Mouse (Mus musculus): ENCODE data around the gene S1pr1. TPM values are rescaled to one million over a fixed set of nuclear protein-coding genes. Genes with fewer than 3 reads are reported as not detected.

Gene S1pr1
- polyA plus RNA-seq, 1 experiment from 2014 or later: 12.1 TPM

DNA sequence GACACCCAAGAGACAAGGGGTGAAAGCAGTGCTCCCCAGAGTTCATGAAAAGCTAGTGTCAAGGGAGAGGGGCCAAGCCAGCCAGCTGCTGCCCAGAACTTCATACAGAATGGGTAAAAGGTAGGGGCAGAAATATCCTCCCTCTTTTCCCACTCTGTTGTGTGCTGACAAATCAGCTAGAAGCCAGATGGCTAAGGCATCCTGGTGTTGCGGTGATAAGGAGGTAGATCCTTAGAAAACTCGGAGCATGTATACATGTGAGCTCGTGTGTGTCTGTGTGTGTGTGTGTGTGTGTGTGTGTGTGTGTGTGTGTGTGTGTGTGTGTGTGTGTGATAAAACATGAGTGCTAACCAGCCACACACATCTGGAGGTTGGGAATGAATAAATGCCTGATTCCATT lies 20.7 kb upstream of the S1pr1 start:
- H3K9me3 ChIP-seq (replicated peaks): no peaks in the 10 kb centered on the region
- H3K4me3 ChIP-seq: no peak overlapping the region
- 81% methylated on average over 3 of the region's 3 CpGs for WGBS
- H3K36me3 ChIP-seq: no peaks in the 10 kb centered on the region
- H3K27me3 ChIP-seq (ENCODE audit: low read depth, poor library complexity, severe bottlenecking): no peaks in the 10 kb centered on the region
- H3K27ac ChIP-seq: no peak overlapping the region
- H3K4me1 ChIP-seq: peaks cover 5% of the 10 kb centered on the region; the same call in 1 of the 2 replicates
- no peak for DNase-seq (ENCODE audit: low spot score)

DNA sequence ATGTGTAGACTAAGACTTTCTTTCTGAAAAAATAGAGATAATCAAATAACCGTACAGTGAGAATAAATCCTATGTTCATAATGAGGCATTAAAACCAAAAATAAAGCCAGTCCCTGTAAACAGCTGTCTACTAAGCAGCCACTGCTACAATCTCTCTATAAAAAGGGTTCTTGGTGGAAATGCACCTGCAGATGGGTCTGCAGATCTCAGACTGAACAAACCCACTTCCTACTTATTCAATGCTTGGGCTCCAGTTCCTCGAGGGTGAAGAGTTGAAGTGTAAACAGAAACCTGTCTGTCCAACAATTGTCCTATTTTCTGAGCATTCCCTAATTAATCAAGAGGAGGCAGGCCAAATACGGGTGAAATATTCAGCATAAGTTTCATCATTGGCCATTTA lies 20.0 kb upstream of the S1pr1 start:
- Histone ChIP-seq H3K27me3 (ENCODE audit: low read depth, poor library complexity, severe bottlenecking) (no peaks in the 10 kb centered on the region), H3K9me3 (replicated peaks) (no peaks in the 10 kb centered on the region), H3K4me1 (peaks cover 5% of the 10 kb centered on the region; the same call in 1 of the 2 replicates), H3K27ac (no peak overlapping the region), H3K36me3 (no peaks in the 10 kb centered on the region), H3K4me3 (no peak overlapping the region)
- DNase-seq (ENCODE audit: low spot score): no peak
- WGBS: 88% methylated on average over 3 of the region's 3 CpGs

DNA sequence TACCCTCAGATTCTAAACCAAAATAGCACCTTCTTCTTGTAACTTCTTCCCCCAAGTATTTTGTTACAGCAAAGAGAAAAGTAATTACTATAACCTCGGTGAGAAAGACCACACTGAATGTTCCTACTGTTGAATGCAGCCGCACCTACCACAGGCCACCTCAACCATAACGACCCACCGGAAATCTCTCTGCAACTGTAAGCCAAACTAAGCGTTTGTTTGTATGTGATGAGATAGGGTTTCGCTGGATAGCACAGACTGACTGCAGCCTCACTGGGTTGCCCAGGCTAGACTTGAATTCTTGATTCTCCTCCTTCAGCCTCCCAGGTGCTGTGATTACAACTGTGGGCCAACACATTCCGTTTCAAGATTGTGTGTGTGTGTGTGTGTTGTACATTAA lies 15.5 kb upstream of the S1pr1 start:
- no peaks in the 10 kb centered on the region for H3K9me3 ChIP-seq (replicated peaks)
- no peaks in the 10 kb centered on the region for H3K36me3 ChIP-seq
- no peaks in the 10 kb centered on the region for H3K27me3 ChIP-seq (ENCODE audit: low read depth, poor library complexity, severe bottlenecking)
- no peak overlapping the region for H3K4me3 ChIP-seq
- WGBS: 93% methylated on average over 7 of the region's 7 CpGs
- DNase-seq (ENCODE audit: low spot score): no peak
- H3K4me1 ChIP-seq: no peaks in the 10 kb centered on the region
- H3K27ac ChIP-seq: no peak overlapping the region

DNA sequence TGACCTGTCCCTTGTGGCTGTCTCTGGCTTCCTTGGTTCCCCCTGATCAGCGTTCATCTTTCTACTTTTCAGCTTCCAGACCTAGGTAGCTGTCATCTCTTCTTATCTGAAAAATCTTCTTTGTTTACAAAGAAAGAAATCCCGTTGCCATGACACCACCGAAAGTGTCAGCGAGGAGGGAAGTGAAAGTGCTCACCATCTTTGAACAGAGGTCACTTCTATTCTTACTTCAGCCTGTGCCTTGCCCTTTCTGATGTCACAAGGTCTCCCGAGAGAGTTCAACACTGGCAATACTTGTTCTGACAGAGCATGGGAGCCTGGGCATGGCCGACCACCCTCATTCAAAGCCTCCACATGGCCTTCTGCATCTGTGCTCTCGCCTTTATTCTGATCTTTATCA lies 14.3 kb upstream of the S1pr1 start:
- H3K27me3 ChIP-seq (ENCODE audit: low read depth, poor library complexity, severe bottlenecking): no peaks in the 10 kb centered on the region
- no peaks in the 10 kb centered on the region for H3K9me3 ChIP-seq (replicated peaks)
- no peaks in the 10 kb centered on the region for H3K36me3 ChIP-seq
- 76% methylated on average over 7 of the region's 7 CpGs for WGBS
- H3K27ac ChIP-seq: no peak overlapping the region
- H3K4me1 ChIP-seq: no peaks in the 10 kb centered on the region
- H3K4me3 ChIP-seq: no peak overlapping the region
- DNase-seq (ENCODE audit: low spot score): no peak

DNA sequence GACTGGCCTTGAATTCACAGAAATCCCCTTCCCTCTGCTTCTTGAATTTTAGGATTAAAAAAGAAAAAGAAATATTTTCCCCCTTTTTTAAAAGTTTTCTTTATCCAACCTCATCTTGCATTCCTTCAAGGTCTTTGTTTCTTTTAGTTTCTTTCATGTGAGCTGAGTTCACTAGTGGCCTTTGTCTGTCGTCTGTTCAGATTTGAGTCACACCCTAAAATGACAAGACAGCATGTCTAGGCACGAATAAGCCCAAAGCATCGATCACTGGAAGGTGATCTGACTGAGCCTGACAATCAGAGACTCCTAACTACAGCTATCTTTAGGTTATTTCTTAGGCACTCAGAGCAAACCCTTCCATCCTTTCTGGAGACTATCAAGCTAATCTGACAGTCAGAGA lies 13.3 kb upstream of the S1pr1 start:
- H3K36me3 ChIP-seq: no peaks in the 10 kb centered on the region
- DNase-seq (ENCODE audit: low spot score): no peak
- 74% methylated on average over 3 of the region's 3 CpGs for WGBS
- no peak overlapping the region for H3K27ac ChIP-seq
- no peaks in the 10 kb centered on the region for H3K27me3 ChIP-seq (ENCODE audit: low read depth, poor library complexity, severe bottlenecking)
- H3K4me3 ChIP-seq: no peak overlapping the region
- H3K9me3 ChIP-seq (replicated peaks): no peaks in the 10 kb centered on the region
- no peaks in the 10 kb centered on the region for H3K4me1 ChIP-seq

DNA sequence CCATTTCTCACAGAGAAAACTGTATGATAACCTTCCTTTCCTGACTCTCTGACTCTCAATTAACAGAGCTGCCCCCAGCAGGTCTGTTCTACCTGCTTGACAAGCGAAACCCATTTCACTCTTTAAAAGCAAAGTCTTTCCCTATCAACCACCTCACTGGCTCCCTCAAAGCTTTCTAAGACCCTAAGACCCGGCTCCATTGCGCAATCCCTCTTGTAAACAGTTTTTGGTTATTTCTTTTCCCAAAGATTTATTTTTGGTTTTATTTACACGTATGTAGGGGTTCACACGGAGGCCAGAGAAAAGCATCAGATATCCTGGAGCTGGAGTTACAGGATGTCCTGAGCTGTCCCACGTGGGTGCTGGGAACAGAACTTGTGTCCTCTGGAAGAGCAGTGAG lies 4.0 kb upstream of the S1pr1 start:
- DNase-seq (ENCODE audit: low spot score): no peak

DNA sequence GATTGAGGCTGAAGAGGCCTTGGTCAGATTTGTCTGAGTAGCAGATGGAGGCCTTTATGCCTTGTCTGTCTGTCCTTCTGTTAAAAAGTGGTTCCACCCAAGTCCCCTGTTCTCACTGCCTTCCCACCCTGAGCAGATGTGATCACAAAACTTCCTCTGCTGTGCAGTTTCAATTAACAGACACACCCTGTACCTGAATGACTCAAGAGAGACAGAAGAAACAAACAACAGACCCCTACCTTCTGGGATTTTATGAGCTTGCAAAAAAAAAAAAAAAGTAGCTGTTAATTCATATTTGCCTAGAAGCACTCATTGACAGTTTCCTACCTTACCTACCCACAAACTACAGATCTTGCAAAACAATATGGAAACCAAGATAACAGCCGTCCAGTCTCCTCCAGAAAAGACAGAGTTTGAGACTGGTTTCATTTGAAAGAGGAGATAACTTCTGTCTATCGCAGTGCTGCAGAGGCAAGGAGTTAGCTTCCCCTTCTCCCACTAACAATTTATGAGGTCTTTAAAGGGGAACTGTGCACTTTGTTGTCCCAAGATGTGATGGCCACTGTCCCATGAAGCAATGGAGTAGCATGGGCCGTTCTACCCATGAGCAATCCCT lies 1.1 kb upstream of the S1pr1 start:
- Histone ChIP-seq H3K4me1 (peaks cover 21% of the 10 kb centered on the region), H3K27me3 (ENCODE audit: low read depth, poor library complexity, severe bottlenecking) (0 out of 2 replicates have a peak, but pooled peaks cover 6% of the 10 kb centered on the region), H3K27ac (peak overlapping the region; percentile 94), H3K36me3 (peaks cover 11% of the 10 kb centered on the region; the same call in 1 of the 2 replicates), H3K4me3 (peak overlapping the region; percentile 69), H3K9me3 (replicated peaks) (no peaks in the 10 kb centered on the region)
- 86% methylated on average over 3 of the region's 3 CpGs for WGBS
- DNase-seq (ENCODE audit: low spot score): no peak

More for the DNA sequence above, 4.0 kb upstream of the S1pr1 start:
- H3K9me3 ChIP-seq (replicated peaks): no peaks in the 10 kb centered on the region
- H3K27ac ChIP-seq: no peak overlapping the region
- H3K4me1 ChIP-seq: peaks cover 10% of the 10 kb centered on the region
- 83% methylated on average over 6 of the region's 6 CpGs for WGBS
- no peaks in the 10 kb centered on the region for H3K27me3 ChIP-seq (ENCODE audit: low read depth, poor library complexity, severe bottlenecking)
- H3K36me3 ChIP-seq: no peaks in the 10 kb centered on the region
- no peak overlapping the region for H3K4me3 ChIP-seq

DNA sequence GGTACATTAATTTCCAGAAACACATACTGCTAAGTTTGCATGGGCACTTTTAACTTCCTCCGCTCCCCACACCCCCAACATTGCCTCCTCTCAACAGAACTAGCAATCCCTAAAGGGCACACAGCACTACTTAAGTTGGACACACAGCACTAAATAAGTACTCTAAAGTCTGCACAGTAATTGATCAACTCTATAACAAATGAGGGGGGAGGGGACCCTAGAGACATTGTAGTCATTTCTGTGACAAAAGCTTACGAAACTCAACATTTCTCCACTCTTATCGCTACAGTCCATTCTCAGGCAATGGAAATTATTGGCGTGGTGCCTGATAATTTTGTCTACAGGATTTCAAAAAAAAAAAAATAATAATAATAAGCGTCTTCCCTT lies 830 bp downstream of the S1pr1 start:
- peak; percentile 32 for DNase-seq (ENCODE audit: low spot score)
- Histone ChIP-seq H3K9me3 (replicated peaks) (no peaks in the 10 kb centered on the region), H3K4me1 (peaks cover 21% of the 10 kb centered on the region), H3K27me3 (ENCODE audit: low read depth, poor library complexity, severe bottlenecking) (0 out of 2 replicates have a peak, but pooled peaks cover 6% of the 10 kb centered on the region), H3K27ac (peak overlapping the region; percentile 94; the same call in 1 of the 2 replicates), H3K4me3 (peak overlapping the region; percentile 69), H3K36me3 (peaks cover 11% of the 10 kb centered on the region; the same call in 1 of the 2 replicates)
- 12% methylated on average over 5 of the region's 5 CpGs for WGBS

DNA sequence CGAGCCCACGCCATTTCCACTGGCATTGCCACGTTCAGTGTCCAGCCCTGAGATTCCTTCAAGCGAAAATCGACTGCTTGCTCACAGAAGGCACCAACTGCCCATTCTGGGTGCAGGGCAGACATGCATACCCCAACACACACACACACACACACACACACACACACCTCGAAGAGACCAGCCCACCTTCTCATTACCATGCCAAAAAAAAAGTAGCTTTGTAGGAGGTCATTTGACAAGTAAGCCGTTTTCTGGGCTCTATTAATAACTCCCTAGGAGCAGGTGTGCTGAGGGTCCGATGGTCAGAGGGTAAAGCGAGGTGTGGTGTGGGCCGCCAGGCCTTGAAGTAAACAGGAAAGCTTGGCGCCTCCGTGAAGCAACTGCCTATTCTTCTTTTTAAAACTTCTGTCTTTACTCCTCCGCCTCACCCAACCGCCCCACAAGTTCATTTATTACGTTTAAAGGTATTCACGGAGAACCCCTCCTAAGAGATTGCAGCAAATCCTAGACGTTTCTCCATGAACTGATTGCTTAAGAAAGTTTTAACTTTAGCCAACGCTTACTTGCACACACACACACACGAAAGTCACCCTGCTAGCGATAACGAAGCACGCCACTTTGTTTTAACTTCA lies 1.3 kb downstream of the S1pr1 start:
- Histone ChIP-seq H3K9me3 (replicated peaks) (no peaks in the 10 kb centered on the region), H3K27ac (peak overlapping the region; percentile 31; the same call in 1 of the 2 replicates), H3K36me3 (peaks cover 11% of the 10 kb centered on the region; the same call in 1 of the 2 replicates), H3K4me3 (peak overlapping the region; percentile 69), H3K27me3 (ENCODE audit: low read depth, poor library complexity, severe bottlenecking) (0 out of 2 replicates have a peak, but pooled peaks cover 6% of the 10 kb centered on the region), H3K4me1 (peaks cover 21% of the 10 kb centered on the region)
- DNase-seq (ENCODE audit: low spot score): peak; percentile 33
- WGBS: 19% methylated on average over 22 of the region's 22 CpGs

DNA sequence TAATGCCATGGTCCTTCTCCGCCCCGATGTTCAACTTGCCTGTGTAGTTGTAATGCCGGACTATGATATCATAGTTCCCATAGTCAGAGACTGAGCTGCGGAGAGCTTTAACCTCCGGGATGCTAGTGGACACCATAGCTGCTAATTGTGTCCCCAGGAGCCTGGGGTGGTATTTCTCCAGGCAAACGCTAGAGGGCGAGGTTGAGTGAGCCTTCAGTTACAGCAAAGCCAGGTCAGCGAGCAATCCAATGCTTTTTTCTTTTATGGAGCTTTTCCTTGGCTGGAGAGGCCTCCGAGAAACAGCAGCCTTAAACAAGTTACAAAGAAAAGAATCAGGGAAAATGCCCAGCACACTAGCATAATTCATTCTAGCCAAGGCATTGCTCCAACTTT lies 2.1 kb downstream of the S1pr1 start:
- Histone ChIP-seq H3K27ac (peak overlapping the region; percentile 31; the same call in 1 of the 2 replicates), H3K36me3 (peaks cover 11% of the 10 kb centered on the region; the same call in 1 of the 2 replicates), H3K27me3 (ENCODE audit: low read depth, poor library complexity, severe bottlenecking) (0 out of 2 replicates have a peak, but pooled peaks cover 6% of the 10 kb centered on the region), H3K4me1 (peaks cover 21% of the 10 kb centered on the region), H3K9me3 (replicated peaks) (no peaks in the 10 kb centered on the region), H3K4me3 (peak overlapping the region; percentile 69)
- peak; percentile 80 for DNase-seq (ENCODE audit: low spot score)
- WGBS: 13% methylated on average over 9 of the region's 9 CpGs

DNA sequence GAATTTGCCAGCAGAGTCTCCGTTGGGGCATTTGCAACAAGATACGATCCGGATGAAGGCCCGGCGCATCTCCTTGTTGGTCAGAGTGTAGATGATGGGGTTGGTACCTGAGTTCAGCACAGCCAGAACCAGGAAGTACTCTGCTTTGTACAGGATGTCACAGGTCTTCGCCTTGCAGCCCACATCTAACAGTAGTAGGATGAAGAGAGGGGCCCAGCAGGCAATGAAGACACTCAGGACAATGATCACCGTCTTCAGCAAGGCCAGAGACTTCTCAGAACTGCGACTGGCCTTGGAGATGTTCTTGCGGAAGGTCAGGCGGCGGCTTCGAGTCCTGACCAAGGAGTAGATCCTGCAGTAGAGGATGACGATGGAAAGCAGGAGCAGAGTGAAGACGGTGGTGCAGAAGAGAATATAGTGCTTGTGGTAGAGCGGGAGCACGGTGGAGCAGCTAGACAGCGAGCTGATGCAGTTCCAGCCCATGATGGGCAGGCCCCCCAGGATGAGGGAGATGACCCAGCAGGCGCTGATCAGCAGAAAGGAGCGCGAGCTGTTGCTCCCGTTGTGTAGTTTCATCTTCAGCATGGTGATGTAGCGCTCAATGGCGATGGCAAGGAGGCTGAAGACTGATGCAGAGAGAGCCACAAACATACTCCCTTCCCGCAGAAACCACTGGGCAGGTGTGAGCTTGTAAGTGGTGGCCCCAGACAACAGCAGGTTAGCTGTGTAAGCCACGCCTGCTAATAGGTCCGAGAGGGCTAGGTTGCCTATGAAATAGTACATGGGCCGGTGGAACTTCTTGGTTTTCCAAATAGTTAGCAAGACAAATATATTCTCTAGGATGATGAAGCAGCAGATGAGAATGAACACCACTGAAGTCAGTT lies 2.7 kb downstream of the S1pr1 start:
- H3K27me3 ChIP-seq (ENCODE audit: low read depth, poor library complexity, severe bottlenecking): 0 out of 2 replicates have a peak, but pooled peaks cover 6% of the 10 kb centered on the region
- peak overlapping the region; percentile 69; the same call in 1 of the 2 replicates for H3K4me3 ChIP-seq
- no peak for DNase-seq (ENCODE audit: low spot score)
- peaks cover 21% of the 10 kb centered on the region for H3K4me1 ChIP-seq
- peaks cover 11% of the 10 kb centered on the region; the same call in 1 of the 2 replicates for H3K36me3 ChIP-seq
- WGBS: 91% methylated on average over 27 of the region's 27 CpGs
- no peak overlapping the region for H3K27ac ChIP-seq
- no peaks in the 10 kb centered on the region for H3K9me3 ChIP-seq (replicated peaks)

DNA sequence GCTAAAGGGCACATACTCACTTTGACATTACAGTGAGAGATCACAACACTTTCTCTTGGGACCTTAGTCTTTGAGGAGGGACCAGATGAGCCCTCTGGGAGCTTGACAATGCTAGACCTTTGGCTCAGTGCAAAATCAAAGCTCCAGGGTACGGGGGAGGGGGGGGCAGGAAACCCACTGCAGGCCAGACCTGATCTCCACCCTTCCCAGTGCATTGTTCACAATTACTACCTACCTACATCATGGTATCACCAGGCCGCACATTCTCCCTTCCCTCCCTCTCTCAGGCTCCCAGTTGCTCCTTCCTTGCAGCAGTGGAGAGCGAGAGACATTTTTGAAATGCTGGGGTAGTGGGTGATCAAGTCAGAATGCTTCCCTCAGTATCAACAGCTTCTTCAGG lies 3.5 kb downstream of the S1pr1 start:
- DNase-seq (ENCODE audit: low spot score): no peak
- H3K4me1 ChIP-seq: peaks cover 21% of the 10 kb centered on the region
- H3K36me3 ChIP-seq: peaks cover 11% of the 10 kb centered on the region; the same call in 1 of the 2 replicates
- H3K27ac ChIP-seq: no peak overlapping the region
- no peak overlapping the region for H3K4me3 ChIP-seq
- no peaks in the 10 kb centered on the region for H3K9me3 ChIP-seq (replicated peaks)
- WGBS: 94% methylated on average over 3 of the region's 3 CpGs
- H3K27me3 ChIP-seq (ENCODE audit: low read depth, poor library complexity, severe bottlenecking): 0 out of 2 replicates have a peak, but pooled peaks cover 6% of the 10 kb centered on the region

All from limb, embryonic 10.5 days (tissue).